Mouse (Mus musculus) small intestine, adult 2 months (tissue): ENCODE measurements around the gene Gda. TPM values are rescaled to one million over a fixed set of nuclear protein-coding genes. Genes with fewer than 3 reads are reported as not detected.

Experiments
- H3K27ac ChIP-seq: fragments of 200-500 bp; 2 replicates; pipeline ENCODE4 v1.5.1; 2012; ENCODE audit warnings: low read depth, low read length, control low read depth, inconsistent platforms; ENCODE audit not compliant: insufficient read depth
- H3K27me3 ChIP-seq: fragments of 200-500 bp; 2 replicates; pipeline ENCODE4 v1.6.1; 2012; ENCODE audit warnings: mild to moderate bottlenecking, moderate library complexity, low read length, inconsistent platforms; ENCODE audit not compliant: control insufficient read depth, insufficient read depth
- H3K36me3 ChIP-seq: fragments of 200-500 bp; 2 replicates; pipeline ENCODE4 v1.6.1; 2012; ENCODE audit warnings: mild to moderate bottlenecking, low read length, control low read depth, inconsistent platforms; ENCODE audit not compliant: control insufficient read depth, insufficient read depth
- H3K4me1 ChIP-seq: fragments of 200-500 bp; 2 replicates; pipeline ENCODE4 v1.6.1; 2012; ENCODE audit warnings: low read length, inconsistent platforms, mixed read lengths; ENCODE audit not compliant: control insufficient read depth, insufficient read depth, insufficient read length
- H3K4me3 ChIP-seq: fragments of 200-500 bp; 2 replicates; pipeline ENCODE4 v1.5.1; 2012; ENCODE audit warnings: low read depth, mild to moderate bottlenecking, control low read depth, inconsistent platforms, low read length, moderate library complexity
- CTCF ChIP-seq: fragments of 200-500 bp; IDR thresholded peaks from 2 replicates; pipeline ENCODE4 v1.5.1; 2012; ENCODE audit warnings: low read depth, mild to moderate bottlenecking, control low read depth, inconsistent platforms, low read length, moderate library complexity, mixed read lengths; ENCODE audit not compliant: insufficient replicate concordance, insufficient read length; ENCODE audit errors: extremely low read depth
- POLR2A ChIP-seq: fragments of 200-500 bp; IDR thresholded peaks from 2 replicates; pipeline ENCODE4 v1.6.1; 2012; ENCODE audit warnings: low read depth, mild to moderate bottlenecking, control low read depth, inconsistent platforms, low read length, moderate library complexity
- WGBS: fragments of 180-500 bp; shearing (Covaris S2); methylation state at CpG from one replicate; pipeline ENCODE4 v1.1.7; 2018; 5-methylcytosine and 5-hydroxymethylcytosine counted together
- polyA plus RNA-seq: library from polyadenylated mRNA; depleted of rRNA; stranded (reverse); fragments of >200 nt; gene quantifications from 2 replicates; pipeline ENCODE4 v1.2.3, GENCODE M21; 2012

Gene Gda
- polyA plus RNA-seq, 1 experiment: 122 TPM

DNA sequence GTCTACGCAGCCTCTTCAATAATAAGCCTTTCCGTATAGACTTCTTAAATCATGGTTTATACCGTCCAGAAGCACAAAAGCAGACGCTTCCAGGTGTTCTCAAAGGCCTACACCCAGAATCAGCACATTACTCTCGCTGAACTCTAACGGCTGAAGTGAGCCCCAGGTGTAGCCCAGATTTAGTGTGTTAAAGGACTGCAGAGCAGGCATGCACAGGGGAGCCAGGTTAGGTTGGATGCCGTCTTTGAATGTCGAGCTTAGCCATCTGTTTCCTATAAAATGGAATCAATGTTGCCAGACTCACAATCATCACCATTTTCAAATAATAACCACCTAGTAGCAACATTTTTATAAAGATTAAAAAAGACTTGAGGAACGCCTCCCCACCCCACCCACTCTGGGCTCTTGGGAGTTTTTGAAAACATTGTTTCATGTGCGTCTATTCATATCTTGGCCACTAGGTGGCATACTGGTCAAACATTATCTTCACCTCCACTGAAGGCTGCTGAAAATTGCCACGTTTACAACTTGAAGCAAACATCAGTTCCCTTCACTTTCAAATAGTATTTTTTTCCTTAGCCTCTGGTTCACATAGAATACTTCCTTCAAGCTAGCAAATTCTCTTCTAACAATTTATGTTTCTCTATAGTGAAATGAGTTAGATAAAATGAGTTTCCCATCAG, 100.0 kb downstream of the Gda start:
- no peak overlapping the region for H3K4me3 ChIP-seq
- H3K36me3 ChIP-seq: no peaks in the 10 kb centered on the region
- 50% methylated on average over 11 of the region's 11 CpGs for WGBS
- no peak overlapping the region for H3K27ac ChIP-seq
- peaks cover 8% of the 10 kb centered on the region; the same call in 1 of the 2 replicates for H3K4me1 ChIP-seq
- TF ChIP-seq POLR2A (no peak), CTCF (no peak)
- no peaks in the 10 kb centered on the region for H3K27me3 ChIP-seq

DNA sequence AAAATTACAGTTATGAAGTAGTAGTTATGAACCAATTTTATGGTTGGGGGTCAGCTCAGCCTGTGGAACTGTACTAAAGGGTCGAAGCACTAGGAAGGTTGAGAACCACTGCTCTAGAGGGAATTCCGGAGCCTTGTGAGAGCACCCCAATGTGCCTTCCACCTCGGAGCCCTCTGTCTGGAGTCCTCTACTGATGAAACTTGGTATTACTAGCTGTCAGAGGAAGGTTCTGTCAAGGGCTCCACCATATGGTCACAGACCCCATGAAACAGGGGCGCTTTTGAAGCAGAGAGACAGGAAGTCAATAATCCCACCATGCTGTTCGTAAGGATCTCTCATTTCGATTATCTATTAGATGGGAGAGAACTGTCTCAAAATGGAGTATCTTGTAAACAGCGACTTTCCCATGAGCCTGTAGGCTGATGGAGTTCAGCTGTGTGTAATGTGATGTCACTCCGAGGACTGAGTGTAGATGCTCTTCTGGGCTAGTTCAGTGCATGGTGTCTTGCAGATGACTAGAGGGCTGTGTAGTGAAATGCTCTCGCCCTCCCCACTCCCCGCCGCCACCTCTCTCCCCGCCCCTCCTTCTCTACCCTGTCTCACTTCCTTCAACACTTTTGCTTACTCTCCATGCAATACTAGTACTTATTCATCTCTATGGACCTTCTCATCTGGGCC, 100.7 kb downstream of the Gda start:
- Histone ChIP-seq H3K27ac (no peak overlapping the region), H3K4me1 (peaks cover 7% of the 10 kb centered on the region; the same call in 1 of the 2 replicates), H3K4me3 (no peak overlapping the region), H3K27me3 (no peaks in the 10 kb centered on the region), H3K36me3 (no peaks in the 10 kb centered on the region)
- TF ChIP-seq POLR2A (no peak), CTCF (no peak)
- 69% methylated on average over 12 of the region's 12 CpGs for WGBS

DNA sequence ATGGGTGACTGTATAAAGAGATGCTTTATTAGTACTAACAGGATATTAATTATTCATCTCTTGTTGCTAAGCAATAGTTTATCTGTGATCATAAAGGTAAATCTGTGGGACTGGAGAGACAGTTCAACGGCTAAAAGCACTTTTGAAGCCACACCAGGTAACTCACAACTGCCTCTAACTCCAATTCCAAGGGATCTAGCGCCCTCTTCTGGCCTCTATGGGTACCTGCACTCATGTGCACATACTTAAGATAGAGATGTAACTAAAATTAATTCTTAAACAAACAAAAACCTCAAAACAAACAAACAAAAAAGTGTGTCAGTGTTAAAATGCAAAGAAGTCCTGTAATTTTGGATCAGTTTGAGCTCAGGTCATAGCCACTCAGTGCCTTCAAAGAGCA, 101.9 kb downstream of the Gda start:
- H3K27me3 ChIP-seq: no peaks in the 10 kb centered on the region
- no peaks in the 10 kb centered on the region for H3K36me3 ChIP-seq
- no peaks in the 10 kb centered on the region; the same call in 1 of the 2 replicates for H3K4me1 ChIP-seq
- TF ChIP-seq CTCF: no peak
- TF ChIP-seq POLR2A: no peak
- 50% methylated on average over 2 of the region's 2 CpGs for WGBS
- no peak overlapping the region for H3K27ac ChIP-seq
- no peak overlapping the region for H3K4me3 ChIP-seq

DNA sequence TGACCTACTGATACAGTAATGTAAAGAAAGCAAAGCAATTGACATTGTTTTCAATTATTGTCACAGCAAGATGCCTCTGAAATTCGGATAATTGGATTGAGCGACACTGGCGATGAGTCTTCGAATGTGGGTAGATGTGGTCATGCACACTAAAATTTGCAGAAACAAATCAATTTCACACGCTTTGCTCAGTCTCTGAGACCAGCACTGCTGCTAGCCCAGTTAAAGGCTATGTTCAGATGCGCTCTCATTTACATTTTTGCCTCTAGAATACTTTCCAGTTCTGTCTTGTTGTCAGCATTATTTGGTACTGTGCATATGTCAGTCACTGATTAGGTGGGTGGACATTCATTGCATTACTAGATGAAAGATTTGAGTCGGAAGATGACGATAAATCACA, 102.5 kb downstream of the Gda start:
- Histone ChIP-seq H3K27ac (no peak overlapping the region), H3K4me1 (no peaks in the 10 kb centered on the region), H3K27me3 (no peaks in the 10 kb centered on the region), H3K36me3 (no peaks in the 10 kb centered on the region), H3K4me3 (no peak overlapping the region)
- 94% methylated on average over 8 of the region's 8 CpGs for WGBS
- TF ChIP-seq POLR2A: no peak
- TF ChIP-seq CTCF: no peak

DNA sequence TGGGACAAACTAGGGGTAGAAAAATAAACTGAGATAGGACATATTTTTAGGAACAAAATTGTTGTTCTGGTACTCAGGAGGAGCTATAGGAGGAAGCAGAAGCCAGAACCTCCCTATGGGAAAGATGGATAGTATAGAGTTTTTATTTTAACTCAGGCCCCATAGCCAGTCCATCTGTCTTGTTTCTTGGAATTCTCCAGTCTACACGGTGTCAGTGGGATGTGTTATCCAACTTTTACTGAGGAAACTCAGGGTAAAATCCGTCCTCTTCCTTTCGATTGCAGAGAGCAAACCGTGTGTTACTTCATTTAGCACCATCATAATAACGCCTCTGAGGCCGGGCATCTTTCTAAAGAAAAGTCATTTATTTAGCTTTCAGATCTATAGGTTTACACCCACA, 104.1 kb downstream of the Gda start:
- TF ChIP-seq POLR2A: no peak
- TF ChIP-seq CTCF: no peak
- WGBS: 89% methylated on average over 6 of the region's 6 CpGs
- Histone ChIP-seq H3K27ac (no peak overlapping the region), H3K4me1 (no peaks in the 10 kb centered on the region), H3K4me3 (no peak overlapping the region), H3K27me3 (no peaks in the 10 kb centered on the region), H3K36me3 (no peaks in the 10 kb centered on the region)

DNA sequence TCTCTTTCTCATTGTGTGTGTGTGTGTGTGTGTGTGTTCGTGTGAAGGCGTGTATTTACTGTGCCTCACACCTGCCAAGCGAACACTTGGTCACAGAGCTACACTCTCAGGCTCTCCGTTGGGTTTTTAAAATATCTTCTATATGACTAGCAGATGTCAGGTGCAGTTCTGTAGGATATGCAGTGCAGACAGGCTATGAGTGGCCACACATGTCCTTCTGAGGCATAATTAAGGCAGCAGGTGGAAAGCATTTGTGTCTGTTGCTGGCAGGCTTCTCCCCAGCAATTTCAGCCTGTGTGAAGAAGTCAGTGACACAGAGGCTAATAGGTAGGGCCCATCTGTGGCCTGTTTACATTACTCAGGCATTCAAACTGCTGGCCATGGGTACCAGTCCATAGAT, 104.7 kb downstream of the Gda start:
- TF ChIP-seq CTCF: no peak
- TF ChIP-seq POLR2A: no peak
- H3K4me3 ChIP-seq: no peak overlapping the region
- 87% methylated on average over 4 of the region's 4 CpGs for WGBS
- no peaks in the 10 kb centered on the region for H3K36me3 ChIP-seq
- H3K4me1 ChIP-seq: no peaks in the 10 kb centered on the region
- no peak overlapping the region for H3K27ac ChIP-seq
- H3K27me3 ChIP-seq: no peaks in the 10 kb centered on the region

DNA sequence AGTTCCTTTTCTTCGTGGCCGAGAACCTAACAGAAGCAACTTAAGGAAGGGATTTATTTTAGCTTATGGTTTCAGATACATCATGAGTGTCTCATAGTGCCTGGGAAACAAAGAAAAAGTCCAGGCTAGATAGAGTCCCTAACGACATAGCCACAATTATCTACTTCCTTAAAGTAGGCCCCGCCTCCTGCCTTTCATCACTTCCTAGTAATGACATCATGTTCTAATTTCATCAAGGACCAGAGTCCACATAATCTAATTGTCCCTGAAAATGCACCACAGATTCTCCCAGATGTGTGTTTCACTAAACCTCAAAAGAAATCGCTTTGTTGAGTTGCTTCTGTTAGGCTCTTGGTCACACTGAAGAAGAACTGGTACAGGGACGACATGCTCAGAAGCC, 115.5 kb downstream of the Gda start:
- Histone ChIP-seq H3K27ac (no peak overlapping the region), H3K36me3 (no peaks in the 10 kb centered on the region)
- WGBS: 82% methylated on average over 6 of the region's 6 CpGs

More for the DNA sequence above, 115.5 kb downstream of the Gda start:
- H3K27me3 ChIP-seq: no peaks in the 10 kb centered on the region
- no peaks in the 10 kb centered on the region for H3K4me1 ChIP-seq
- H3K4me3 ChIP-seq: no peak overlapping the region
- TF ChIP-seq CTCF: no peak
- no peak for TF ChIP-seq POLR2A
